Mouse (Mus musculus) natural killer cell, adult 2 months (primary cell): ENCODE data around the gene Gm10096.
"Not testable (repeated sequence)": the region's sequence is repeated elsewhere in the genome, so short reads cannot be mapped to it uniquely, and the experiment has no call there.

Experiments used
- DNase-seq, 2 experiments: peaks; one replicate each; pipeline ENCODE4 v3.0.0; 2022; ENCODE audit warnings: low spot score in 2 of 2

The Gm10096 gene

GRCm38 (mm10) chrX:28954602-28955001 lies at the start of gene Gm10096:
Gene Gm10096, minus strand, starts transcription at chrX:28954702.
- not testable (repeated sequence) for DNase-seq
